Mouse (Mus musculus) ES-Bruce4 (cell line): Measurements from ENCODE around the gene Gbp3. TPM values are rescaled to one million over a fixed set of nuclear protein-coding genes. Genes with fewer than 3 reads are reported as not detected.

Experiments used
- H3K27ac ChIP-seq: 2 replicates; pipeline ENCODE4 v1.5.1; 2012; ENCODE audit warnings: low read length, inconsistent platforms; ENCODE audit not compliant: insufficient read depth
- H3K27me3 ChIP-seq: 2 replicates; pipeline ENCODE4 v1.6.1; 2012; ENCODE audit warnings: mild to moderate bottlenecking, low read length, inconsistent platforms; ENCODE audit not compliant: control insufficient read depth, poor library complexity, insufficient read depth, severe bottlenecking
- H3K36me3 ChIP-seq: 2 replicates; pipeline ENCODE4 v1.6.1; 2012; ENCODE audit warnings: inconsistent platforms, mild to moderate bottlenecking, low read length, moderate library complexity; ENCODE audit not compliant: control insufficient read depth, poor library complexity, insufficient read depth, severe bottlenecking
- H3K4me1 ChIP-seq: one replicate; pipeline ENCODE4 v1.8.1; 2011; ENCODE audit warnings: low read length; ENCODE audit not compliant: control insufficient read depth, insufficient read depth
- H3K4me3 ChIP-seq: 2 replicates; pipeline ENCODE4 v1.5.1; 2011; ENCODE audit warnings: low read depth, mild to moderate bottlenecking, low read length
- H3K9ac ChIP-seq: 2 replicates; pipeline ENCODE4 v1.6.1; 2012; ENCODE audit warnings: low read depth, mild to moderate bottlenecking, inconsistent platforms; ENCODE audit not compliant: poor library complexity, severe bottlenecking
- H3K9me3 ChIP-seq: replicated peaks from 2 replicates; pipeline ENCODE4 v1.6.1; 2012; ENCODE audit warnings: mild to moderate bottlenecking, low read length, inconsistent platforms; ENCODE audit not compliant: control insufficient read depth, poor library complexity, insufficient read depth, severe bottlenecking
- CTCF ChIP-seq: IDR thresholded peaks from one replicate; pipeline ENCODE4 v1.8.1; 2011; ENCODE audit warnings: low read depth, low read length
- EP300 ChIP-seq: IDR thresholded peaks from 2 replicates; pipeline ENCODE4 v1.6.1; 2011; ENCODE audit warnings: low read depth, low read length; ENCODE audit not compliant: insufficient read depth
- POLR2A ChIP-seq: IDR thresholded peaks from one replicate; pipeline ENCODE4 v1.8.1; 2011; ENCODE audit warnings: low read length; ENCODE audit not compliant: insufficient read depth
- polyA plus RNA-seq: library from polyadenylated mRNA; stranded (reverse); fragments of >200 nt; gene quantifications from 2 replicates; pipeline ENCODE4 v1.2.4, GENCODE M21; 2011; ENCODE audit warnings: low read depth; ENCODE audit not compliant: missing spikeins, insufficient read depth, insufficient read length

The Gbp3 gene
- polyA plus RNA-seq: 8.7 and 10.2 TPM in 2 replicates

GRCm38 (mm10) chr3:142559632-142560228 is at the start of gene Gbp3:
Gene Gbp3, plus strand, starts transcription at chr3:142560026.
- Histone ChIP-seq H3K36me3 (no peaks in the 10 kb centered on the region), H3K9me3 (no peaks in the 10 kb centered on the region), H3K4me3 (0 out of 2 replicates have a peak within 1 kb of the TSS, but pooled peaks have one; percentile 2), H3K27ac (no peak within 1 kb of the TSS), H3K4me1 (no peaks in the 10 kb centered on the region), H3K9ac (no peak within 1 kb of the TSS), H3K27me3 (no peaks in the 10 kb centered on the region)
- TF ChIP-seq CTCF (no peak), EP300 (no peak), POLR2A (no peak)

GRCm38 (mm10) chr3:142528116-142528515 is 31.7 kb upstream of the Gbp3 start:
- Histone ChIP-seq H3K27ac (no peak overlapping the region), H3K9ac (no peak overlapping the region), H3K27me3 (no peaks in the 10 kb centered on the region), H3K36me3 (no peaks in the 10 kb centered on the region), H3K4me1 (no peaks in the 10 kb centered on the region), H3K4me3 (no peak overlapping the region), H3K9me3 (peaks cover 3% of the 10 kb centered on the region; the same call in 1 of the 2 replicates)
- TF ChIP-seq CTCF (no peak), POLR2A (no peak), EP300 (no peak)

GRCm38 (mm10) chr3:142529597-142529996 is 30.2 kb upstream of the Gbp3 start:
- Histone ChIP-seq H3K4me3 (no peak overlapping the region), H3K36me3 (no peaks in the 10 kb centered on the region), H3K27ac (no peak overlapping the region), H3K9me3 (peaks cover 3% of the 10 kb centered on the region; the same call in 1 of the 2 replicates), H3K27me3 (no peaks in the 10 kb centered on the region), H3K9ac (0 out of 2 replicates have a peak overlapping the region, but pooled peaks have one; percentile 20), H3K4me1 (no peaks in the 10 kb centered on the region)
- no peak for TF ChIP-seq POLR2A
- no peak for TF ChIP-seq EP300
- no peak for TF ChIP-seq CTCF

- TF ChIP-seq POLR2A (no peak), CTCF (no peak), EP300 (no peak)
- peak within 1 kb of the TSS; percentile 20 for H3K9ac ChIP-seq
- no peaks in the 10 kb centered on the region for H3K36me3 ChIP-seq
- peak within 1 kb of the TSS; percentile 65 for H3K4me3 ChIP-seq
- H3K27ac ChIP-seq: no peak within 1 kb of the TSS
- no peaks in the 10 kb centered on the region for H3K4me1 ChIP-seq
- H3K9me3 ChIP-seq: peaks cover 3% of the 10 kb centered on the region; the same call in 1 of the 2 replicates
- no peaks in the 10 kb centered on the region for H3K27me3 ChIP-seq
These were observed 29.5 kb upstream of the Gbp3 start, which contains the start of gene Gbp7 for GRCm38 (mm10) chr3:142530087-142530953. Gene Gbp7, plus strand, starts transcription at chr3:142530342.

GRCm38 (mm10) chr3:142531595-142531994 is 28.2 kb upstream of the Gbp3 start:
- no peaks in the 10 kb centered on the region for H3K4me1 ChIP-seq
- no peak overlapping the region for H3K9ac ChIP-seq
- TF ChIP-seq EP300: no peak
- TF ChIP-seq POLR2A: no peak
- TF ChIP-seq CTCF: no peak

More at GRCm38 (mm10) chr3:142531595-142531994, 28.2 kb upstream of the Gbp3 start:
- Histone ChIP-seq H3K27ac (no peak overlapping the region), H3K4me3 (no peak overlapping the region), H3K9me3 (no peaks in the 10 kb centered on the region), H3K27me3 (no peaks in the 10 kb centered on the region), H3K36me3 (no peaks in the 10 kb centered on the region)
